Mouse (Mus musculus): ENCODE measurements around the gene Zfpl1. TPM values are rescaled to one million over a fixed set of nuclear protein-coding genes. Genes with fewer than 3 reads are reported as not detected.

Gene Zfpl1
- polyA plus RNA-seq, 1 experiment = 66.9 TPM

- DNase-seq (ENCODE audit: low read depth in 1 of 2, low spot score in 2 of 2) = no peak
These were observed 32.7 kb upstream of the Zfpl1 start for GRCm38 (mm10) chr19:6117346-6117985.

GRCm38 (mm10) chr19:6116113-6116850 lies 31.5 kb upstream of the Zfpl1 start:
- TF ChIP-seq POLR2A (IDR thresholded peaks at IDR 0.05; ENCODE audit: low read depth, low read length) (no peak), CTCF (IDR thresholded peaks at IDR 0.05; ENCODE audit: extremely low read depth, insufficient read depth, insufficient read length, insufficient replicate concordance) (no peak)
- Histone ChIP-seq H3K27ac (ENCODE audit: insufficient read depth, low read length) (no peak overlapping the region), H3K4me1 (ENCODE audit: control insufficient read depth, insufficient read depth, insufficient read length) (no peaks in the 10 kb centered on the region; the same call in 1 of the 2 replicates), H3K27me3 (ENCODE audit: control insufficient read depth, insufficient read depth, low read length) (no peaks in the 10 kb centered on the region), H3K36me3 (ENCODE audit: control insufficient read depth, insufficient read depth, low read length) (peaks cover 12% of the 10 kb centered on the region; the same call in 1 of the 2 replicates), H3K4me3 (ENCODE audit: extremely low read depth, insufficient read depth, insufficient read length) (no peak overlapping the region)
- DNase-seq (ENCODE audit: low read depth in 1 of 2, low spot score in 2 of 2) = no peak
- 89% methylated on average over 15 of the region's 15 CpGs for WGBS

More at GRCm38 (mm10) chr19:6117346-6117985, 32.7 kb upstream of the Zfpl1 start:
- no peaks in the 10 kb centered on the region; the same call in 1 of the 2 replicates for H3K4me1 ChIP-seq (ENCODE audit: control insufficient read depth, insufficient read depth, insufficient read length)
- H3K27me3 ChIP-seq (ENCODE audit: control insufficient read depth, insufficient read depth, low read length) = no peaks in the 10 kb centered on the region
- WGBS = 3% methylated on average over 32 of the region's 32 CpGs
- TF ChIP-seq CTCF (IDR thresholded peaks at IDR 0.05; ENCODE audit: extremely low read depth, insufficient read depth, insufficient read length, insufficient replicate concordance) = no peak
- no peak for TF ChIP-seq POLR2A (IDR thresholded peaks at IDR 0.05; ENCODE audit: low read depth, low read length)
- H3K4me3 ChIP-seq (ENCODE audit: extremely low read depth, insufficient read depth, insufficient read length) = peak overlapping the region; percentile 87
- peak overlapping the region; percentile 95 for H3K27ac ChIP-seq (ENCODE audit: insufficient read depth, low read length)
- peaks cover 17% of the 10 kb centered on the region for H3K36me3 ChIP-seq (ENCODE audit: control insufficient read depth, insufficient read depth, low read length)

- no peaks in the 10 kb centered on the region; the same call in 1 of the 2 replicates for H3K4me1 ChIP-seq (ENCODE audit: control insufficient read depth, insufficient read depth, insufficient read length)
- H3K36me3 ChIP-seq (ENCODE audit: control insufficient read depth, insufficient read depth, low read length) = peaks cover 10% of the 10 kb centered on the region; the same call in 1 of the 2 replicates
- WGBS = 85% methylated on average over 6 of the region's 6 CpGs
- no peak for DNase-seq (ENCODE audit: low read depth in 1 of 2, low spot score in 2 of 2)
- H3K27ac ChIP-seq (ENCODE audit: insufficient read depth, low read length) = no peak overlapping the region
- TF ChIP-seq POLR2A (IDR thresholded peaks at IDR 0.05; ENCODE audit: low read depth, low read length) (no peak), CTCF (IDR thresholded peaks at IDR 0.05; ENCODE audit: extremely low read depth, insufficient read depth, insufficient read length, insufficient replicate concordance) (no peak)
- no peak overlapping the region for H3K4me3 ChIP-seq (ENCODE audit: extremely low read depth, insufficient read depth, insufficient read length)
- no peaks in the 10 kb centered on the region for H3K27me3 ChIP-seq (ENCODE audit: control insufficient read depth, insufficient read depth, low read length)
These were observed 28.4 kb upstream of the Zfpl1 start for GRCm38 (mm10) chr19:6113116-6113515.

GRCm38 (mm10) chr19:6105586-6105985 lies 20.8 kb upstream of the Zfpl1 start, which contains the start of gene Naaladl1:
TSS of gene Naaladl1 (plus strand) at chr19:6105782.
- no peak for TF ChIP-seq POLR2A (IDR thresholded peaks at IDR 0.05; ENCODE audit: low read depth, low read length)
- no peak for TF ChIP-seq CTCF (IDR thresholded peaks at IDR 0.05; ENCODE audit: extremely low read depth, insufficient read depth, insufficient read length, insufficient replicate concordance)
- Histone ChIP-seq H3K27me3 (ENCODE audit: control insufficient read depth, insufficient read depth, low read length) (no peaks in the 10 kb centered on the region), H3K4me1 (ENCODE audit: control insufficient read depth, insufficient read depth, insufficient read length) (no peaks in the 10 kb centered on the region), H3K36me3 (ENCODE audit: control insufficient read depth, insufficient read depth, low read length) (no peaks in the 10 kb centered on the region), H3K4me3 (ENCODE audit: extremely low read depth, insufficient read depth, insufficient read length) (no peak within 1 kb of the TSS), H3K27ac (ENCODE audit: insufficient read depth, low read length) (no peak within 1 kb of the TSS)
- WGBS = 96% methylated on average over 7 of the region's 7 CpGs
- no peak for DNase-seq (ENCODE audit: low read depth in 1 of 2, low spot score in 2 of 2)

GRCm38 (mm10) chr19:6104476-6104875 lies 19.7 kb upstream of the Zfpl1 start:
- Histone ChIP-seq H3K27me3 (ENCODE audit: control insufficient read depth, insufficient read depth, low read length) (no peaks in the 10 kb centered on the region), H3K4me3 (ENCODE audit: extremely low read depth, insufficient read depth, insufficient read length) (no peak overlapping the region), H3K4me1 (ENCODE audit: control insufficient read depth, insufficient read depth, insufficient read length) (no peaks in the 10 kb centered on the region), H3K27ac (ENCODE audit: insufficient read depth, low read length) (no peak overlapping the region), H3K36me3 (ENCODE audit: control insufficient read depth, insufficient read depth, low read length) (no peaks in the 10 kb centered on the region)
- DNase-seq (ENCODE audit: low read depth in 1 of 2, low spot score in 2 of 2) = no peak
- 91% methylated on average over 4 of the region's 4 CpGs for WGBS
- TF ChIP-seq POLR2A (IDR thresholded peaks at IDR 0.05; ENCODE audit: low read depth, low read length) = no peak
- TF ChIP-seq CTCF (IDR thresholded peaks at IDR 0.05; ENCODE audit: extremely low read depth, insufficient read depth, insufficient read length, insufficient replicate concordance) = no peak

- no peaks in the 10 kb centered on the region for H3K36me3 ChIP-seq (ENCODE audit: control insufficient read depth, insufficient read depth, low read length)
- no peak overlapping the region for H3K4me3 ChIP-seq (ENCODE audit: extremely low read depth, insufficient read depth, insufficient read length)
- TF ChIP-seq CTCF (IDR thresholded peaks at IDR 0.05; ENCODE audit: extremely low read depth, insufficient read depth, insufficient read length, insufficient replicate concordance) = no peak
- no peak for DNase-seq (ENCODE audit: low read depth in 1 of 2, low spot score in 2 of 2)
- H3K27me3 ChIP-seq (ENCODE audit: control insufficient read depth, insufficient read depth, low read length) = no peaks in the 10 kb centered on the region
- no peaks in the 10 kb centered on the region for H3K4me1 ChIP-seq (ENCODE audit: control insufficient read depth, insufficient read depth, insufficient read length)
- no peak overlapping the region for H3K27ac ChIP-seq (ENCODE audit: insufficient read depth, low read length)
- WGBS = 74% methylated on average over 6 of the region's 6 CpGs
These were observed 17.6 kb upstream of the Zfpl1 start for GRCm38 (mm10) chr19:6102169-6102853.
